Mouse (Mus musculus): ENCODE measurements around the gene Col13a1.
A peak's percentile ranks its signal among the peaks of the same experiment; 100 is the strongest.

Gene Col13a1

GRCm38 (mm10) chr10:61978866-61979340, at the start of gene Col13a1:
Col13a1 (minus strand) TSS chr10:61979108.
- no peak for DNase-seq

GRCm38 (mm10) chr10:62027699-62028098, 48.8 kb upstream of the Col13a1 start:
- no peak for DNase-seq

GRCm38 (mm10) chr10:62023821-62024551, 45.1 kb upstream of the Col13a1 start:
- DNase-seq: peak; percentile 41

- no peak for DNase-seq
Observed at GRCm38 (mm10) chr10:62020068-62020620, 41.2 kb upstream of the Col13a1 start.

GRCm38 (mm10) chr10:62019386-62020067, 40.6 kb upstream of the Col13a1 start:
- no peak for DNase-seq

GRCm38 (mm10) chr10:62016947-62017346, 38.0 kb upstream of the Col13a1 start:
- DNase-seq: no peak

- no peak for DNase-seq
Observed at GRCm38 (mm10) chr10:62013190-62013589, 34.3 kb upstream of the Col13a1 start.

GRCm38 (mm10) chr10:62012371-62012770, 33.5 kb upstream of the Col13a1 start:
- no peak for DNase-seq

- no peak for DNase-seq
Observed at GRCm38 (mm10) chr10:62009981-62010500, 31.1 kb upstream of the Col13a1 start.

GRCm38 (mm10) chr10:62007958-62008357, 29.1 kb upstream of the Col13a1 start:
- no peak for DNase-seq

- no peak for DNase-seq
Observed at GRCm38 (mm10) chr10:62006371-62006770, 27.5 kb upstream of the Col13a1 start.

- no peak for DNase-seq
Observed at GRCm38 (mm10) chr10:62000216-62000615, 21.3 kb upstream of the Col13a1 start.

- DNase-seq: no peak
Observed at GRCm38 (mm10) chr10:61999766-62000165, 20.9 kb upstream of the Col13a1 start.

- DNase-seq: no peak
Observed at GRCm38 (mm10) chr10:61991481-61992424, 12.8 kb upstream of the Col13a1 start.

- DNase-seq: peak; percentile 87
Observed at GRCm38 (mm10) chr10:61980424-61980823, 1.5 kb upstream of the Col13a1 start.

- peak; percentile 32 for DNase-seq
Observed at GRCm38 (mm10) chr10:61978112-61978865, 619 bp downstream of the Col13a1 start.

GRCm38 (mm10) chr10:61977392-61978096, 1.4 kb downstream of the Col13a1 start:
- no peak for DNase-seq

- no peak for DNase-seq
Observed at GRCm38 (mm10) chr10:61976987-61977386, 1.9 kb downstream of the Col13a1 start.

- DNase-seq: no peak
Observed at GRCm38 (mm10) chr10:61974581-61974980, 4.3 kb downstream of the Col13a1 start.

GRCm38 (mm10) chr10:61972041-61972440, 6.9 kb downstream of the Col13a1 start:
- DNase-seq: no peak

GRCm38 (mm10) chr10:61968003-61968553, 10.8 kb downstream of the Col13a1 start:
- DNase-seq: no peak
